Mouse (Mus musculus) spleen, adult 12 weeks (tissue): ENCODE data around the gene Ccdc73.
A peak's percentile ranks its signal among the peaks of the same experiment; 100 is the strongest.
"Not testable (repeated sequence)": the region's sequence is repeated elsewhere in the genome, so short reads cannot be mapped to it uniquely, and the experiment has no call there.

Experiments used
- DNase-seq: peaks from one replicate; pipeline ENCODE4 v3.0.0; 2022; ENCODE audit warnings: low spot score

The Ccdc73 gene

DNA sequence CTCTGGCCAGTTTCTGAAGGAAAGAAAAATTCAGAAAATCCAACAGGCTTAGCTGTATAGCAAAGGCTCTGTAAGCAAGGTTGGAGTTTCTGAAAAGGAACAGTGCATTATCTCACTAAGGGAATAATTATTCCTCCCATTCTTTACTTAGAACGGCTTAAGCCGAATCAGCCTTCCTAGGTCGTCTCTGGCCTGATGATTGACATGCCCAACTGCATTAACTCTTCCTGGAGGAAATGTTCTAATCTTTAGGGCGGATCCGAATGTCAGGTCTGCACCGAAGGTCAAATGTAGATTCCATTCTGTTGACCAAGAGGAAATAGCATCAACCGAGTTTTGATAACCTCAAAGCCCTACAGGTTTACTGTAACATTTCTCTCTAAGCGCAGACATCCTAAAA is 11.2 kb downstream of the Ccdc73 start:
- DNase-seq, result no peak

DNA sequence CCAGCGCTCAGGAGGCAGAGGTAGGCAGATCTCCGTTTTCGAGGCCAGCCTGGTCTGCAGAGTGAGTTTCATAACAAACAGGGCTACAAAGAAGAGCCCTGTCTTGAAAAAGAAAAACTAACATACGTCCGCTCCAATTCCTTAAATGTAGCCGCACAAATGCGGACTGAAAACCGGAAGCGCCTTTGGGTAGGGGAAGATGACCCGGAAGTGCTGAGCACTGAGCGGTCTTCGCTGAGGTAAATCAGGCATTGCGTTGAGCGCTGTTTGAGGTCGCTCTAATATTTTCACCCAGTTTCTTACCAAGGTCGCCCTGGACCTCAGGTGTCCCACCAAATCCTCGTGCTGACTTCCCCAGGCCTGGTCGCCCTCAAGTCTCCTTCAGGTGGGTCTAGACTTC is 18.5 kb downstream of the Ccdc73 start:
- DNase-seq, result no peak

DNA sequence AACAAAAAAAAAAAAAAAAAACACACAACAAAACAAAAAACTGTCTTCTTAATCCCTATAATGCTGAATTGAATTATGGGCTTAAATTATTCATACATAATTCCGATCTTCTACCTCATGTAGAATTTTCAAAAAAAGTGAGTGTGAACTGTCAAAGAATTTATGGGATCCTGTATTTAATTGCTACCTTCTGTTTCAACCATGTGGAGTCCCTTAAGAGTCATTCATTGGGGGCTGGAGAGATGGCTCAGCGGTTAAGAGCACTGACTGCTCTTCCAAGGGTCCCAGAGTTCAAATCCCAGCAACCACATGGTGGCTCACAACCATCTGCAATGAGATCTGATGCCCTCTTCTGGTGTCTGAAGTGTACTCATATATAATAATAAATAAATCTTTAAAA is 19.7 kb downstream of the Ccdc73 start:
- not testable (repeated sequence) for DNase-seq

DNA sequence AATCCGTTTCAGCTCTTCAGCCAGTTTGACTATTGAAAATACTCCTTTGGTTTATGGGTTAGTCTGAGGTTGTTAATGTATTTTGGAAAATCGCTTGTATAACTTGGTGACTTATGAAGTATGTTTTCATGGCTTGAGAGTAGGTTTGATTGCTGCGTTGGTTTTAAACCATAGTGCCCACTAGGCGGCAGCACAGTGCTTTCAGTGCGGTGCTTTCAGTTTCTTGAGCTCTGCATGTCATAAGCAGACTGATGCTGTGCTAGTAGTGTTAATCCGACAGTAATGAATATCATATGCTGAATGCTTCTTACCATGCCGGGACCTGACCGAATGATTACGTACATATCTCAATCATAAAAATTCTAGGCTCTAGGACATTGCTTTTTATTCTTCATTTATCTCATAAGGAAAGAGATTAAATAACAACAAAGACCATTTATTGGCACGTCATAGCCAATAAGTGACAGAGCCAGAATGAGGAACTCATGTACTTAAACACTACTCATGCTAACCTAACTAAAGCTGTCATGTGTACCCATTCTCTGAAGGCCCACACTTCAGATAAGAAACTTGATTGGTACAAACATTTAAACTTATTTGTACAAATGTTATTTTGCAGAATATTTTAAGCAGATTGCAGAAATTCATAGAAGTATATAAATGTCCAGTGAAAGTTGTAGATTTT is 20.4 kb downstream of the Ccdc73 start:
- peak; percentile 29 for DNase-seq

DNA sequence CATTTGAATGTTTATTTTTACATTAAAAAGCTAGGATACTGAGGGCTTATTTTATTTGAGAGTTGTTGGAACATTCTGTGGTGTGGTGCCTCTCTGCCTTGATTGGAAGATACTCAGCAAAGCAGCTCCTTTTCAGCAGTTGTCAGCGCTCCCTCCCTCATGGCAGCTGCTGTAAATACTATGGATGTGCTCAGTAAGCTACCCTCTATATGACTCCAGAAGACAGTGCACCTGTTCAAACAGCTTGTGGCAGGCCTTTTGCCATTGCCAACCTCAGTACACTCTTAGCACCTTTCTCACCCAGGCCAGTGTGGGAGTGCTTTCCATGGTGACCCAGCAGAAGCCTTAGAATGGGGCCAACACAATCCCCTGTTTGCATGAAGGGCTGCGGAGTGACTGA is 32.4 kb downstream of the Ccdc73 start:
- no peak for DNase-seq

DNA sequence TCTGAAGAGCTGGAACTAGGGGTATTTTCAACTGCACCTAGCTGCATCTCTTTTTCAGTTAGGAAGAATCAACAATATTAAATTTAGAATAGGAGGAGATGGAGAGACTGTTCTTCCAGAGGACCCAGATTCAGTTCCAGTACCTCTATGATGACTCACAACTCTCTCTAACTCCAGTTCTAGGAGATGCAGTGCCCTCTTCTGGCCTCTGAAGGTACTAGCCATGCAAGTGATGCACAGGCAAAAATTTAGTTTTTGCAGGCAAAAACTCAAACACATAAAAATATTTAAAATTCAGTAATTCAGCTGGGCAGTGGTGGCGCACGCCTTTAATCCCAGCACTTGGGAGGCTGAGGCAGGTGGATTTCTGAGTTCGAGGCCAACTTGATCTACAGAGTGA is 48.1 kb downstream of the Ccdc73 start:
- DNase-seq, result no peak

DNA sequence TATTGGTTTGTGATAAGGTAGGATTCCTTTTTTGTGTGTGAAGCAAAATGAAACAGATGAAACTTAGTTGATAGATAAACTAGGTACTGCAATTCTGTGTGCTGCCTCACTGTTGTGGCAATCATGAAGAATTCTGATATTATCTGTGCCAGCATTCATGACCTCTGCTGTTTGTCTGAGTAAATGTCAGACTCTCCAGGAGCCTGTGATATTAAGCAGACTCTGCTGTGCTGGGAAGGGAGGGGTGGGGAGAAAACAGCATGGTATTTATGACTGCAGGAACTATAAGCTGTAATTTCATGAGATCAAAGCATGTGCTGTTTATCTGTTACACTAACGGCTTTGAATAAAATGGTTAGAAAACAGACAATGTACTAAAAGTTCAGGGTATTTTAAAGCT is 96.9 kb downstream of the Ccdc73 start:
- DNase-seq, result no peak

DNA sequence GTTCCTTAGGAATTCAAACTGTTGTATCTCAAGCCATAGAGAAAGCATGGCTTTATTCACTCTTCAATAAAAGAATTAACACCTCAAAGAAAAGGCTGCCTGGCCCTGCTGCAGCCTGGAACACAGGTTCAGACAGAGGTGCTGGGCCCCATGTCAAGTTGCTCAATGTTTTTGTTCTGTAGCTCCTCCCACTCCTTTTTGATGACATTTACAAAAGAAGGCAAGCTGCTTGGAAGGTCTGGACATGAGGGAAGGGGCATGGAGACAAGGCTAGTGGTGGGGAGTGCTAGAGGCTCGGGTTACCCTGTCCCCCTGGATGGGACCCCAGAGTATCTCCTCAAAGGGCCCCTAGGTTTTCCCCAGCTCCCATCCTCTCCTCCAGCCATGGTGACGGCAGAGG is 114.1 kb downstream of the Ccdc73 start:
- DNase-seq, result no peak

DNA sequence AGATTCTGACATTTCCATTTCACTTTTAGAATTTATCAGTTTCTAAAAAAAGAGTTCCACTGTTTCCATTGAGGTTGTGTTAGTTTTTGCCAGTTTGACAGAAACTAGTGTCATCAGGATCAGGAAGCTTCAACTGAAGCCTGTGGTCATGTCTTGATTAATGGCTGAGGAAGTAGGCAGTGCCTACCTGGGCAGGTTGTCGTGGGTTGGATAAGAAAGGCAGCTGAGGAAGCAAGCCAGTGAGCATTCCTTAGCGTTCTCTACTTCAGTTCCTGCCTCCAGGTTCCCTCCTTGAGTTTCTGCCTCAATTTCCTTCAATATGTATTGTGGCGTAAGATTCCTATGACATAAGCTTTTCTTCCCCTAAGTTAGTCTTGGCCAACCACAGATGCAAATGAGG is 118.2 kb downstream of the Ccdc73 start:
- DNase-seq, result no peak

DNA sequence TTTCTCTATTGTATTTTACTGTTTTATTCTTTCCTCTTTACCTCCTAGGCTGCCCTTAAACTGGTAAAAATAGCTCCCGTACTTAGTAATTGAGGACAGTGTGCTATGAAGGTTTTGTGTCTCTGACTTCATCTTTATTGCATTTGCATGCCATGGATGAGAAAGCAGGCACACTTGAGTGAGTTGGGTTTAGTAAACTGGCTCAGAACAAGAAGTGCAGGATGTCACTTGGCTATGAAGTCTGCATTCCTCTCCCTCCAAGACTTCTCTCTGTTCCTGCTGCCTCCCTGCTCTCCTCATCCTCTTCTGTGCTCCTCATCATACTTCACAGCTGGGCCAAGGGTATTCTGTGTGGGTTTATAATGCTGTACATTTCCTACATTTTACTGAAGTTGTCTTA is 121.4 kb downstream of the Ccdc73 start:
- DNase-seq, result no peak

DNA sequence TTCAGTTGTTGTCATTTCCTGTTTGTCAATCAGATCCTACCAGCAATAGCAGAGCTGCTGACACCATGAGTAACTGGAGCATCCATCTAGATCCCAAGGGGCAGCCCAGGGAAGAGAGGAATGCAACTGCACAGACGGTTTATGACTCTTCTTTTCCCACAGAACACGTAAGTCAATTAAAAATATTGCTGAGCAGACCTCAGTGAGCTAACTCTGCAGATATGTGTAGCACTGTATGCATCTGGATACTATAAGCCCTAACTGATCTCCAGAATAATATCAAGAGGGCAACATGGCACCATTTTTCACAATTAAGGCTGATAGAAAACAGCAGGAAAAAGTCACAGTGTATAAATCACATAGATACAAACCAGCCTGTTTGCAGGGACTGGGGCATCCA is 126.8 kb downstream of the Ccdc73 start:
- no peak for DNase-seq

DNA sequence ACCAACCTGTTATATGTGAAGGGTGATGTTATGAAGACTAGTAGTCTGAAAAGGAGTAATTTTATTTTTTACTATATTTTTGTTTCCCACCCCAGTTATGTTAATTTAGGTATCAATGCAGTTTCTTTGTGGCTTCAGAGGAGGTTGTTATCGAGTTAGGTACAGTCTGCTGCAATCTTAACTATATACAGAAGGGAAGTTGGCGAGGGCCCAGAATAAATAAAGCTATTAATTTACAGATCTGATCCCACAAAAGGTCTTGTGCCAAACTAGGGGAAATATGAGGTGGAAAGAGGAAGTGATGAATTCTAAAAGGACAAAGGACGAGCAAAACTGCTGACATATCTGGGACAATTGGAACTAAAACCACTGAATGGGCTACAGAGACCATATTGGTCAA is 128.6 kb downstream of the Ccdc73 start:
- no peak for DNase-seq

DNA sequence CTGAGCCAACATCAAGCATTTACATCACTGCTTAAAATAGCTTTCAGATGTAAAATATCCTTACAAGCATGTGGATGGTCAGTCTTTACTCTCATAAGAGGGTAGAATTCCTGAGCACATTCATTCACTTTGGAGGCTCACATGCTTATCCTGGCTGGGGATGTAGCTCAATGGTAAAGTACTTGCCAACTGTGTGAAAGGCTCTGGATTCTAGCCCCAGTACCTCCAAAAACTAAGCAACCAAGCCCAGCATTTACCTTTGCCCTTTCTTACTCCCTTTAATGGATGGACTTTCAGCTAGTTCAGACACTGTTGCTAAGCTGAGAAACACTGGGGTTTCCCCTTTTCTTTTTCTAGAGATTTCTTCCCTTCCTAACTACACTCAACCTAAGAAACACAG is 139.6 kb downstream of the Ccdc73 start:
- DNase-seq, result no peak

DNA sequence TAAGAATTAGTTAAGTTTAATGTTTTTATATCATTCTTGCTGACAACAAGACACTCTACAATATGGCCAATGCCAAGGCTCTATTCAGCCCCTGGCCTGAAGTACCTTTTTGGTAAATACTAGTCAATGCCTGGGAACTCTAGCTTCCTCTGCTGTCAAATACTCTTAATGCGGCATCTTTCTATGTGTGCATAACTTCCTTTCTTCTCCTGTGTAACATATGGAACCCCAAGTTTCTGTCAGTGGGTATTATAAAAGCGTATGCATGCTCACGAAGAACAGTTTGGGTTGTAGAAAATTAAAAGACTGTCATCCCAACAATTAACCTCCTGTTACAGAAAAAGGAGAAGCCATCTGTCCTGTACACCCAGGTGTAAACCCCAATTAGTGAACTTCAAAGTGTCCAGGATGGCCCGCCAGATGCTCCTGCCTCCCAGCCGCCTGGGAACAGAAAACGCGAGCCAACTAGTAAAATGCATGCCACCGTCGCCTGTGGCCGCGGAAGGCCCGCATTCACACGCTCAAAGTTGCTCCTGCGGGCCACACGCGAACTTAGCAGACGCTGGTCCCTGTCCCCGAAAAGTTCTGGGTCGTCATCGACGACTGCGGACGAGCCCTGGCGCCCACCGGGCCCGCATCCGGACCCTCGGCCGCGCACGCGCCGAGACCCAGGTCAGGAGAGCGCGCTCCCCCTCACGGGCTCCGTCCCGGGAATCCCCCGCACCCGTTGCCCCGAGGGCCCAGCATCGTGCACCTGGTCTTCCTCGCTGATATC is 148.8 kb downstream of the Ccdc73 start:
- no peak for DNase-seq

DNA sequence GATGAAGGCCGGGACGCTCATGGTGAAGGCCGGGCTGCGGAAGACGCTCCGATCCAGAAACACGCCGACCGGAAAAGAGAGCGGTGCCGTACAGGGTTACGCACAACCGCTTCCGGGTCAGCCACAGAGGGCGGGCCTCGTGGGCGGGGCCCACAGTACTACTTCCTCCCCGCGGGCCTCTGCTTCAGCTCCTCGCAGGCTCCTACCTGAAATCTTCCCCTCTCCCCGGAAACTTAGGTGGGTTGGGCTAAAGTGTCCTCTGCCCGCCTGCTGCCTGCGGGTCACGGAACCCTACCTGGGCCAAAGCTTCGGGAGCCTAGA is 149.3 kb downstream of the Ccdc73 start, which contains the start of gene Eif3m:
TSS of gene Eif3m (minus strand) at position 114 of the 321 bp plus-strand sequence.
- DNase-seq, result peak; percentile 90

DNA sequence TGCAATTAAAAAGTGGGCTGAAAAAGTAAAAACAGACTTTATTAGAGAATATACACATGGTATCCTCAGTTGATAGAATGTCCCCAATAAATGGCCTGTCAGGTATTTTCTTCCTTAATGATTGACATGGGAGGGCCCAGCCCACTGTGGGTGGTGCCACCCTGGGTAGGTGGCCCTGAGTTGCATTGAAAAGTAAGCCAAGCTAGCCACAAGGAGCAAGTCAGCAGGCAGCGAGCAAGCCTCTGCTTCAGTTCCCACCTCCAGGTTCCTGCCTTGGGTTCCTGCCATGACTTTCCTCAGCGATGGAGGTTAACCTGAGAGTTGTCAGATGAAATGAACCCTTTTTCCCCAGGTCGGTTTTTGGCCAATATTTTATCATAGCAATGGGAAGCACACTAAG is 150.2 kb downstream of the Ccdc73 start:
- DNase-seq, result peak; percentile 39

DNA sequence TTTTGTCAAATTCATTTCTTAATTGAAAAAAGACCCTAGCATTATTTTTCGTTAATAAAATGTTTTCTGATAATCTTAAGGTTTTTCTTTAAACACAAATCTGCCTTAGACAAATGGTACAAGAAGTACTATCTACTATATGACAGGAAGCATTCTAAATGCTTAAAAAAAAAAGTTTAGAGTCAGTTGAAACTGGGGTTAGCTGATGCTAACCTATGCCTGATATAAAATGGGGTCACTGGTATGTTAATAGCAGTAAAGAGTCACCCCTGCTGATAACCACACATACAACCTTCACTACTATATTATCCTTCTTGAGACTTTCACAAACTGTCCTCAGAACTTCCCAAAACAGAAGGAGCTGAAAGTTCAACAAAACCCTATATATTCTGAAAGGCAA is 151.9 kb downstream of the Ccdc73 start:
- DNase-seq, result no peak

DNA sequence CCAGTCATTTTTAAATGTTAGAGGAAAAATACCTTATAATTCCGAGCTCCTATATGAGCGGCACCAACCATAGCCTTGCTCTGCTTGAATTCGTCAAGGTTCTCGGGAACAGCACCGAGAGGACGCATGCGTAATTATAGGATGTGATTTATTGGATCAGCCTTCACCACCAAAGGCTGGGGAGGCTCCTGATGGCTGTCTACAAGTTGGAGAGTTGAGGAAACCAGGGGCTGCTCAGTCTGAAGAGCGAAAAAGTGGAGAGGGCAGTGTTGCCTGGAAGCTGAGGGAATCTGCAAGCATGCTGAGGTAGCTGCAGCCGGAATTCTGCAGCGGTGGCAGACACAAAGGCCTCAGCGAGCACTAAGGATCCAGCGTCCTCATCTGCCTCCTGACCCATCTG is 153.7 kb downstream of the Ccdc73 start:
- DNase-seq, result no peak

DNA sequence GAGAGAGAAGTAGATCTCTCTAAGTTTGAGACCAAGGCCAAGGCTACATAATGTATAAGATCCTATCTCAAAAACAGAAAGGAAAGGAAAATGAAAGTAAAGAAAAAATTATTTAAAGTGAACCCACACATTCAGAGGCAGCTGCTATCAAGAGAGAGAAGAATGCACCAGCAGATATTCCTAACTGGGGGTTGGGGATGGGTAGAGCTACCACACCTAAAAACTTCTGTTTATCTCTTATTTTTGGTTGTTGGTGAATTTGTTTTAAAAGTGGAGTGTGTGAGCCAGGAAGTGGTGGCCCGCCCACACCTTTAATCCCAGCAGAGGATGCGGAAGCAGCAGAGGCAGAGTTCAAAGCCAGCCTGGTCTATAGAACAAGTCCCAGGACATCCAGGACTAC is 154.2 kb downstream of the Ccdc73 start:
- no peak for DNase-seq

DNA sequence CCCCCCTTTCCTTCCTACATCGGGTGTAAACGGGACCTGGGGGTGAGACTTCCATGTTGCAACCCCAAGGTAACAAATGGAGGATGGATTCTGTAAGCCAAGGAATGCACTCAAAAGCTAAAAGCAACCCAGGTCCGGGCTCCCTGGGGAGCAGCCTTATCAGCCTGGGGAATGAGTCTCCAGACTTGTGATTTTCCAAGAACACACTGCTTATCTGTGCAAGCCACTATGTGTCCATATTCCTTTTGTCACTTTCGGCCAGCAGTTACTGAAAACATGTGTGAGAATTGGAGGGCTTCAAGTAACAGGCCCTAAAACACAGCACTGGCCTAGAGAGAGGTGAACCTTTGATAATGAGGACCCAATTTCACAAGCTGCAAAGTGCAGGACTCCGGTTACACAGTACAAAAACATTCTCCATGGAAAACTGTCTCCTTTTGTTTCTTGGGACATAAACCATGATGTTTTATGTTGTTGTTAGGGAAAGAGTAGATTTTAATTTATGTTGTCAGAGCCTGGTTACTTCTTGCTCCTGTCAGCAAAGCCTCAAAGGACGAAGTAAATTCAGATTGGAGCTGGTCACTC is 155.5 kb downstream of the Ccdc73 start:
- DNase-seq, result no peak

DNA sequence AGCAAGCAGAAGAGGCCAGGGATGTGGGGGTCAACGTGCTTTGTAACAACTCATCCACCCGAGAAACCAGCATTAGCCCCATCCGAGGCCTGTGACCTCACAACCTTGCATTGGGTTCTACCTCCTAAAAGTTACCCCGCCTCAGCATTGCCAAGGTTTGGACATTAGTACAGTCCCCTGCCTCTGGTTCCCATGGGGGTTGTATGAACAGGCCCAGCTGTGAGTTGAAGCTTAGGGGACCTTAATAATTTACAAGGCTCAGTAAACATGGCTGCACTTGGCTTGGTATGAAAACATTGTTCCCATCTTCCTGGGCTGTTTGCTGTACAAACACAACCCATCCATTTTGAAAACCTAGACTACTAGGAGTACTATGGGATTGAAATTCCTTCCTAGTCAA is 156.2 kb downstream of the Ccdc73 start:
- DNase-seq, result no peak

DNA sequence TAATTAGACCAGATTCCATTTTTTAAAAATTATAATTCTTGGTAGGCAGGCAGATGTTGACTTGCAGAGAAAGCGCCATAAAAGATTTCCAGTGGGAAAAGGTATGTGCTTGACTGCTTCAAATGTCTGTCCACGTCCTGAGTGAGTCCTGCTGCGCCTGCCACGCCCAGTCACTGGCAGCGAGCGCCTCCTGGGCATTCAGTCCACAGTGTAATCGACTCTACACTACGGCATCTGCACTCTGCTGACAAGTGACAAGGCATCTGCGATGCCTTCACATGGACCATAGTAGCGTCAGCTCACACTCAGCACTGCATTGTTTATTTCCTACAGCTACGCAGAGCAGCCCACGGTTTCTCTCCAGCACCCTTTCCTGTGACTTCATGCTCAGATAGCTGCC is 158.0 kb downstream of the Ccdc73 start:
- not testable (repeated sequence) for DNase-seq

DNA sequence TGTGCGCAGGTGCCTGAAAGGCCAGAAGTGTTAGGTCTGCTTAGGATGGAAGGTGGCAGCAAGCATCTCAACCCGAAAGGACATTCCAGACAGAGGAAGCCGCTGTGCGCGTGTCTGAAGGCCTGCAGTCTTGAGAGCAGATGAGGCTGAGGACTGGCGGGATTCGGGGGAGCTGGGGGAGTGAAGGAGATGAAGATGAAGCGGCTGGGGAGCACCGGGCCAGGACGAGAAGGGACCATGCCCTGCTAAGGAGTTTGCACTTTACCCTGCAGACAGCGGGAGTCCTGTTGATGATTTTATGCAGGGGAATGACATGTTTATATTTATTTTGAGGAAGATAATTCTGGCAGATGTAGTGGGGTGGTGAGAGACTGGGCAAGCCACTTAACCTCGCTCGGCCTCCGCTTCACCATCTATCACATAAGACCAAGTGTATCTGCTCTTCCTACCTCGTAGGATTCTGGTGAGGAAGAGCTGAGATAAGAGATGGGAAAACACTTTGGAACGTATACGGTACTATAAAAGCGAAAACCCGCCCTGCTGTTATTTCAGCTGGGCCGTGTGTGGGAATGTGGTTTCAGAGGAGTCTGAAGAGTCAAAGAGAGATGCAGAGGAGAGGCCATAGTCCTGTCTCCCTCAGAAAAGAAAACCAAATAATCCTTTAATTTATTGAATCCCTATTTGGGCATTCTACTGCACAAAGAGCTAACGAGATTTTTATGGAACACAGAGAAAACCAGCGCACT is 159.5 kb downstream of the Ccdc73 start:
- DNase-seq, result no peak
